Mouse (Mus musculus): ENCODE results near the gene Meioc. TPM values are rescaled to one million over a fixed set of nuclear protein-coding genes. Genes with fewer than 3 reads are reported as not detected.

Meioc gene
- polyA plus RNA-seq, 1 experiment, result 38.8 TPM

DNA sequence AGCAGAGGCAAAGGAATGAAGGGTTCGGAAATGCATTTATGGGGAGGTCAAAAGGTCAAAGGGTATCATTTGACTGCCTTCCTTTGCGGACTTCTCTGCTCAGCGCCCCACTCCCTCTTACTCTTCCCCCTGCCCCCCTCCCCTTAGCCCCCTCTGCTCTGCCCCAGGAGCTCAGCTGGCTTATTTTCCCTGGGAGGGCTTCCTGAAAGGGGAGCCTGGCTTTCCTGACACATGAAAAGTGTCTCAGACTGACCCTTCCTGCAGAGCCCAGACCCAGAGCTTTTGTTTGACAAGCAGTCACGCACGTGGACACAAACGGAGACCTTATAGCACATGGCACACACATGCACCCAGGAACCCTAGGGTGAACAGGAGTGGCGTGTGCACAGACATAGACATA, 32.8 kb upstream of the Meioc start:
- Histone ChIP-seq H3K36me3 (ENCODE audit: control insufficient read depth, insufficient read depth, low read length) (no peaks in the 10 kb centered on the region), H3K27ac (ENCODE audit: control insufficient read depth, insufficient read depth, low read depth, low read length) (no peak overlapping the region), H3K4me3 (ENCODE audit: control insufficient read depth, low read depth, low read length) (no peak overlapping the region), H3K4me1 (ENCODE audit: control insufficient read depth, insufficient read depth, low read length) (peaks cover 11% of the 10 kb centered on the region), H3K27me3 (ENCODE audit: control insufficient read depth, insufficient read depth, low read length) (no peaks in the 10 kb centered on the region)
- TF ChIP-seq CTCF (IDR thresholded peaks at IDR 0.05; ENCODE audit: control insufficient read depth, insufficient read depth, insufficient replicate concordance, low read depth, low read length) (no peak), POLR2A (IDR thresholded peaks at IDR 0.05; ENCODE audit: control insufficient read depth, low read depth, low read length) (no peak)

DNA sequence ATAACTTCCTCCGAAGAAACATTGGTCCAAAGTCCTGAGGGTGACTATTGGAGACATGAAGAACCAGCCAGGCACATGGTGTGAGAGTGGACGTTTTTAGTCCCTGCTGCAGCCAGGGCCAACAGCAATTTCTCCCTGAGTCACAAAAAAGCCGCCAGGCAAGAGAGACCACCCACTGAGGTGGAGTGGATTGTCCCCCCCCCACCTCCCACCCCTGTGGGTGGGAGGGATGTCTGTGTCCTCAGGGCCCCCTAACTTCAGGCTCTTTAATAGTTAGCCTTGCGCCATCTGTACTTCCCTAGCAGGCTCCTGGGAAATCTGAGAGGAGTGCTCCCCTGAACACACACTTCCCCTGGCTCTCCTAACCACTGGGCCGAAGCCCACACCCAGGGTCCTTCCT, 32.3 kb upstream of the Meioc start:
- Histone ChIP-seq H3K4me1 (ENCODE audit: control insufficient read depth, insufficient read depth, low read length) (peaks cover 11% of the 10 kb centered on the region), H3K27me3 (ENCODE audit: control insufficient read depth, insufficient read depth, low read length) (no peaks in the 10 kb centered on the region), H3K4me3 (ENCODE audit: control insufficient read depth, low read depth, low read length) (no peak overlapping the region), H3K27ac (ENCODE audit: control insufficient read depth, insufficient read depth, low read depth, low read length) (no peak overlapping the region), H3K36me3 (ENCODE audit: control insufficient read depth, insufficient read depth, low read length) (no peaks in the 10 kb centered on the region)
- no peak for TF ChIP-seq CTCF (IDR thresholded peaks at IDR 0.05; ENCODE audit: control insufficient read depth, insufficient read depth, insufficient replicate concordance, low read depth, low read length)
- TF ChIP-seq POLR2A (IDR thresholded peaks at IDR 0.05; ENCODE audit: control insufficient read depth, low read depth, low read length), result no peak

DNA sequence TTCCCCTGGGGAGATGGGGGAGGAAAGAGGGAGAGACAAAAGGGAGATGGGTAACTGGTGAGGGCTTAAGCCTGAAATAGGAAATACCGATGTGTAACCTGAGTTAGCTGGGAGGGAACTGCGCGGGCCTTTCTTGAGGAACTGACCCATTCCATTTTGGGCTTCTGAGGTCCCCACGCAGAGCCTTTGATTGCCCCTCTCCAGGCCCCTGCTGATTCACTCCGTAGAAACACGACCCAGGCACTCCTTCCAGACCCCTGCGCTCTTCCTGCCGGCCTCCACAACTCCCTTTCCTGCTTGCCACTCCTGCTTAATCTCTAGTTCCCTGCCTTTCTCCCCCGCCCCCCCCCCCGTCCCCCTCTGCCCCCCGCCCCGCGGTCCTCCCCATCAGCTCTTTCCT, 30.8 kb upstream of the Meioc start:
- Histone ChIP-seq H3K4me1 (ENCODE audit: control insufficient read depth, insufficient read depth, low read length) (peaks cover 11% of the 10 kb centered on the region), H3K4me3 (ENCODE audit: control insufficient read depth, low read depth, low read length) (no peak overlapping the region), H3K27ac (ENCODE audit: control insufficient read depth, insufficient read depth, low read depth, low read length) (no peak overlapping the region), H3K27me3 (ENCODE audit: control insufficient read depth, insufficient read depth, low read length) (no peaks in the 10 kb centered on the region), H3K36me3 (ENCODE audit: control insufficient read depth, insufficient read depth, low read length) (no peaks in the 10 kb centered on the region)
- TF ChIP-seq CTCF (IDR thresholded peaks at IDR 0.05; ENCODE audit: control insufficient read depth, insufficient read depth, insufficient replicate concordance, low read depth, low read length), result no peak

DNA sequence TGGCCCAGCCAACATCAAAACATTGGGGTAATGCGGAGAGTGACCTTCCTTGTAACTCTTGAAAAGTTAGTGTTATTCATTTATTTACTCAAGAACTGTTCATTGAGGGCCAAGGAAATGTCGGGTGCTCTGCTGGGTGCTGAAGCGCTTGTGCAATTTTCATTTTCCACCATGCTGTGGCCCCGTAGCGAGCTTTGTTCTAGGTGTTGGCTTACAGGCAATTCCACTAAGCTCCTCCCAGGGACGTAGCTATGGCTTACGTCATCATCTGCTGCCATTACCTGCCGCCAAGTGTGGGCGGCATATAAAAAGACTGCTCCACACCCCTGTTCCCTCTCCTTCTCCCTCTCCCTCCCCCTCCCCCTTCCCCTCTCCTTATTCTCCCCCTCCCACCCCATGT, 30.1 kb upstream of the Meioc start:
- Histone ChIP-seq H3K36me3 (ENCODE audit: control insufficient read depth, insufficient read depth, low read length) (no peaks in the 10 kb centered on the region), H3K4me1 (ENCODE audit: control insufficient read depth, insufficient read depth, low read length) (peaks cover 11% of the 10 kb centered on the region), H3K27ac (ENCODE audit: control insufficient read depth, insufficient read depth, low read depth, low read length) (no peak overlapping the region), H3K4me3 (ENCODE audit: control insufficient read depth, low read depth, low read length) (peak overlapping the region; percentile 48), H3K27me3 (ENCODE audit: control insufficient read depth, insufficient read depth, low read length) (no peaks in the 10 kb centered on the region)
- no peak for TF ChIP-seq CTCF (IDR thresholded peaks at IDR 0.05; ENCODE audit: control insufficient read depth, insufficient read depth, insufficient replicate concordance, low read depth, low read length)
- no peak for TF ChIP-seq POLR2A (IDR thresholded peaks at IDR 0.05; ENCODE audit: control insufficient read depth, low read depth, low read length)

DNA sequence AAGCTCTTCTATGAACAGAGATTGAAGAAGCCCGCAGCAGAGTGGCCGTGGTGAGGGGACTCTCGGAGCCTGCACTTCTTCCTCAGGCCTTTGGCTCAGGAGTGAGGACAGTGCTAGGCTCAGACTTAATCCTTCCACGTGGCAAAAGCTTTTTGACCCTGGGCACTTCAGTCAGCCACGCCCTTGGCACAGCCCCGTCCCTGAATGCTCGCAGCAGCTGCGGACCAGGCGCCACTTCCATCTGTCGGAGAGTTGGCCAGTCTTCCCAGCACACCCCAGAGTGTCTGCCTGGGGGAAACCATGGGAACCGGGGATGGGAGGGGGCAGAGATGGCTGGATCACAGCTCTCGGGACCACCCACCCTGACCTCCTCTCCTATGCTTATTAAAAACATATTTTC, 26.6 kb upstream of the Meioc start:
- Histone ChIP-seq H3K4me3 (ENCODE audit: control insufficient read depth, low read depth, low read length) (no peak overlapping the region), H3K27me3 (ENCODE audit: control insufficient read depth, insufficient read depth, low read length) (no peaks in the 10 kb centered on the region), H3K27ac (ENCODE audit: control insufficient read depth, insufficient read depth, low read depth, low read length) (no peak overlapping the region), H3K4me1 (ENCODE audit: control insufficient read depth, insufficient read depth, low read length) (peaks cover 11% of the 10 kb centered on the region), H3K36me3 (ENCODE audit: control insufficient read depth, insufficient read depth, low read length) (no peaks in the 10 kb centered on the region)
- no peak for TF ChIP-seq CTCF (IDR thresholded peaks at IDR 0.05; ENCODE audit: control insufficient read depth, insufficient read depth, insufficient replicate concordance, low read depth, low read length)

DNA sequence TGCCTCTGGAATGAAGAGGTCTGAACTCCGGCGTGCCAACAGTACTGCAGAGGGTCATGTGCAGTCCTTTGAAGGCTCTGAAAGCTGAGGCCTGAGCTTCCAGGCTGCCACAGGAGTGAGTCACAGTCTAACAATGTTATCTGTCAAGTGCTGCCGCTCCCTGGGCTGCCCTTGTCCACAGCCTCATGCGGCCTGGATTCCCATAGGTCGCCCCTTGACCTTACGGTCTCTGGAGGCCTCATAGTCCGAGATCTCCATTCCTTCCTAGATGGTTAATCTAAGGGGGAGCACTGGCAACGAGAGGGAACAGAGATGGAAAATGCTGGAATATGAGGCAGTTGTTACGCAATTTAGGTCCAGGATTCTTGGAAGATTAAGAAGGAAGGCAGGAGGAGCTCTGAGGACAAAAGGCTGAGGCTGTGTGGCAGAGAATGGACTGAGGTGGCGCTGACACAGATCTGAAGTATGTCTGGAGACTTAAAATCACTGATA, 19.6 kb upstream of the Meioc start:
- no peaks in the 10 kb centered on the region; the same call in 1 of the 2 replicates for H3K4me1 ChIP-seq (ENCODE audit: control insufficient read depth, insufficient read depth, low read length)
- H3K36me3 ChIP-seq (ENCODE audit: control insufficient read depth, insufficient read depth, low read length), result no peaks in the 10 kb centered on the region
- no peak overlapping the region for H3K4me3 ChIP-seq (ENCODE audit: control insufficient read depth, low read depth, low read length)
- no peaks in the 10 kb centered on the region for H3K27me3 ChIP-seq (ENCODE audit: control insufficient read depth, insufficient read depth, low read length)
- H3K27ac ChIP-seq (ENCODE audit: control insufficient read depth, insufficient read depth, low read depth, low read length), result peak overlapping the region; percentile 21; the same call in 1 of the 2 replicates
- TF ChIP-seq POLR2A (IDR thresholded peaks at IDR 0.05; ENCODE audit: control insufficient read depth, low read depth, low read length) (no peak), CTCF (IDR thresholded peaks at IDR 0.05; ENCODE audit: control insufficient read depth, insufficient read depth, insufficient replicate concordance, low read depth, low read length) (no peak)

DNA sequence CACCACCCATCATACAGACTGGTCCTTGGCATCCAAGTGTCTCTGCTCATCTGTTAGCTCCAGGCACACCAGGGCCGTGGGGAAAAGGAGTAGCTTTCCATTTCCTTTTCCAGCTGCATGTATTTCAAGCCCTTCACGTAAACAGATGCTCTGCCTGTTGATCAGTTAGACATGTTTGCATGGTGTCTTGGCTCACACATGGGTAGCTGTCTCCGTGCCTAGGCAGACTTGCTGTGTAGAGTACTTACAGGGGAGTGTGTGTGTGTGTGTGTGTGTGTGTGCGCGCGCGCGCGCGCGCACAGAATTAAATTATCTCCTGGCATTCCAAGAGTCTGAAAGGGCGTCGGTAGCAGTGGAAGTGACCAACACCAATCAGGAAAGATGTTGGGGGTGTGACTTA, 17.3 kb upstream of the Meioc start:
- no peak for TF ChIP-seq POLR2A (IDR thresholded peaks at IDR 0.05; ENCODE audit: control insufficient read depth, low read depth, low read length)
- no peak for TF ChIP-seq CTCF (IDR thresholded peaks at IDR 0.05; ENCODE audit: control insufficient read depth, insufficient read depth, insufficient replicate concordance, low read depth, low read length)
- Histone ChIP-seq H3K4me1 (ENCODE audit: control insufficient read depth, insufficient read depth, low read length) (no peaks in the 10 kb centered on the region; the same call in 1 of the 2 replicates), H3K27me3 (ENCODE audit: control insufficient read depth, insufficient read depth, low read length) (no peaks in the 10 kb centered on the region), H3K36me3 (ENCODE audit: control insufficient read depth, insufficient read depth, low read length) (no peaks in the 10 kb centered on the region), H3K4me3 (ENCODE audit: control insufficient read depth, low read depth, low read length) (no peak overlapping the region), H3K27ac (ENCODE audit: control insufficient read depth, insufficient read depth, low read depth, low read length) (no peak overlapping the region)

DNA sequence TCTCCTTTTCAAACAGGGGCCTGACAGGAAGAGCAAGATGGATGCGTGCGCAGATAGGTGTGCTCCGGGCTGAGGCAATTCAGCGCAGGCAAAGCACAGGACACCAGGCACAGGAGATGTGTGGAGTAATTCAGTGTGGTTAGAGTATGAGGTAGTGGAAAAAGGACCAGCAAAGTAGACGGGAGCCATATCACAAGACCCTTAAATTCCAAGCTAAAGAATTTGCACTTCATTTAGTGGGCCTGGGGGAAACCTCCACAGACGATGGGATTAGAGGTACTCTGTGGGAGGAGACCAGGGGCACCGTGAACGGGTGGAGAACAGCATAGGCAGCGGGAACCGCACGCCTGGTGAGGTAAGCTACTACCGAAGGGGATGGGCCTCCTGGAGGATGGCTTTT, 15.6 kb upstream of the Meioc start:
- no peaks in the 10 kb centered on the region for H3K36me3 ChIP-seq (ENCODE audit: control insufficient read depth, insufficient read depth, low read length)
- no peak overlapping the region for H3K27ac ChIP-seq (ENCODE audit: control insufficient read depth, insufficient read depth, low read depth, low read length)
- no peak overlapping the region for H3K4me3 ChIP-seq (ENCODE audit: control insufficient read depth, low read depth, low read length)
- no peaks in the 10 kb centered on the region for H3K27me3 ChIP-seq (ENCODE audit: control insufficient read depth, insufficient read depth, low read length)
- no peak for TF ChIP-seq POLR2A (IDR thresholded peaks at IDR 0.05; ENCODE audit: control insufficient read depth, low read depth, low read length)
- no peak for TF ChIP-seq CTCF (IDR thresholded peaks at IDR 0.05; ENCODE audit: control insufficient read depth, insufficient read depth, insufficient replicate concordance, low read depth, low read length)
- no peaks in the 10 kb centered on the region; the same call in 1 of the 2 replicates for H3K4me1 ChIP-seq (ENCODE audit: control insufficient read depth, insufficient read depth, low read length)
